Mouse (Mus musculus): Measurements from ENCODE around the gene Rasal2.

Rasal2 gene

DNA sequence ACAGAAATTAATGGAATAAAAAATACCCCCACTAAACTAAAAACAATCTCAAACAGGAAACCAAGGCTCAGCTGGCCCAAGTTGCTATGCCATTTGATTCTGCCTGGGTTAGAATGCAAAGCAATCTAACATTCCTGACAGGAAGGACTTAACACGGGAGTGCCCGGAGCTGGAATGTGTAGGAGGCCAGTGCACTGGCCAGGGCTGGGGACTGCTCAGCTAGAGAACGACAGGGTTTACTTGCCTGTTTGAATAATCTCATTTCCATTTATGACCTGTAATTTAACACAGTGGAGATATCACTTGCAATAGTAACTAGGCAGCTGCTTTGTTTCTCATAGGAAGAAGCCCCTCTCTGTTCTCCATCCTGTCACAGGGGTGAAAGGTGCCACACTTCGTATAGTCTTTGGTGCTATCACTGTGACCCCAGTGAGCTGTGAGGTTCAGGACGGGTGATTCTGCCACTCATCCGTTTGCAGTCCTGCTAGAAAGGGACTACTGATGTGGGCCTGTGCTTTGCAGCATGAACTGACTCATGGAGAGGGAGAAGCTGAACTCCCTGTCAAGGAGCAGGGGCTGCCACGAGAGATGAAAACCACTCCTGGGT lies 269.0 kb downstream of the Rasal2 start:
- DNase-seq (ENCODE audit: low read depth, low spot score), result no peak

GRCm38 (mm10) chr1:157141014-157141413 lies 271.4 kb downstream of the Rasal2 start:
- no peak for DNase-seq (ENCODE audit: low read depth, low spot score)

DNA sequence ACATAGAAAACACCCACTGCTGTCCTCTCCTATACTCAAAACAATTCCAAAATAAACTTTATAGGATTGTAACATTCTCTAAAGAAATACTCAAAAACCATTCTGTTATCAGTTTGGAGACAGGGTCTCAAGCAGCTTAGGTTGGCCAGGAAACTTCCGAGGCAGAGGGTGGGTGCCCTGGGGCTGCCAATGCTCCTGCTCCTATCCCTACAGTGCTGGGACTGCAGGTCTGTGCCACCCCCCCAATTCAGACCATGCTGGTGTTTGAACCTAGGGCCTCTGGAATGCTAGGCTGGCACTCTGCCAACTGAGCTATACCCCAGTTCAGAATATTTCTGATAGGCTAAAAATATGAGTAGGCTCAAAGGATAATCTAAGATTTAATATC lies 274.5 kb downstream of the Rasal2 start:
- DNase-seq (ENCODE audit: low read depth, low spot score), result no peak

DNA sequence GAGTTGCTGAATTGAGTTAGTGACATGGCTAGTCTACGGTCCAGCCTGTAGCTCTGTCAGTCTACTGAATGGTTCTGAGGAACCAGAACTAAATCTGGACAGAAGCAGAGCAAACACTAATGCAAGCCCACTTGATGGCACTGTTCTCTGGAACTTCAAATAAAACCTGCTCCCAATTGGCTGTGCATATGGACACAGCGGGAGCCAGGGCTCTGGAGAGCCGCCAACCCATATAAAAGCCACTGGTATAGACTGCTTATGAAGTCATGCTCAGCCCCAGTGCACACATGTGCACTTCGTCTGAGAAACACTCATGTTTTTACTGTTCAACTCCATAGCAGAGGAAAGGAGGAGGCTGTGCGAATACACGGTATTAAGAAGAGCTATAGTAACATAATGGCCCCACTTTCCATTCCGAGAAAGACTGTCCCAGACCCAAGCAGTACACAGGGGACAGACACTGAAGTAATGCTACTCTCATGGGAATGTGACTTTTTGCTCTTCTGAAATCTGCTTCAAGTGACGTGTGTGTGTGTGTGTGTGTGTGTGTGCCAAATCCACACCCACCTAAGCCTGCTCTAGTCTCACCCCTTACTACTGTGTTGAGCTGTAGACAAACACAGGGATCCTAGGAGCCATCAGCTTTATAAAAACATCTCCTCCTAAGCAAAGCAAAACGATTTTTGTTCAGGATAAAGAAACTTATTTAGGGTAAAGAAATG lies 275.1 kb downstream of the Rasal2 start:
- DNase-seq (ENCODE audit: low read depth, low spot score), result no peak

DNA sequence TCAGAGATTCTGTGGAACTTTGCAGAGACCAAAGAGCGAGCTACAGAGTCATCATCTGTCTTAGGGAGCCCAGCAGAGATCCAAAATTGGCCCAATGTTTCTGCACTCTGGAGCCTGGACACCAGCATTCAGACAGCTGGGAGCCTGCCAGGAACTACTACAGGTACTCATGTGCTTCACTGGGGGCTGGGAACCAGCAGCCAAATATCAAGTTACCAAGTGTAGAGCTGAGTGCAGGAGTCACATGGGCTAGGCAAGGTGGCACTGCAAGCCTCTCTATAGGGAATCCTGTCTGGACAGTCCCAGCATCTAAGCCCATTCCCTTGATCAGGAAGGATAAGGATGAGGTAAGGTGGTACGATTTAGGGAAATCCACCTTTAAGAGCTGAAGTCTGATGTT lies 284.2 kb downstream of the Rasal2 start:
- DNase-seq (ENCODE audit: low read depth, low spot score), result no peak

DNA sequence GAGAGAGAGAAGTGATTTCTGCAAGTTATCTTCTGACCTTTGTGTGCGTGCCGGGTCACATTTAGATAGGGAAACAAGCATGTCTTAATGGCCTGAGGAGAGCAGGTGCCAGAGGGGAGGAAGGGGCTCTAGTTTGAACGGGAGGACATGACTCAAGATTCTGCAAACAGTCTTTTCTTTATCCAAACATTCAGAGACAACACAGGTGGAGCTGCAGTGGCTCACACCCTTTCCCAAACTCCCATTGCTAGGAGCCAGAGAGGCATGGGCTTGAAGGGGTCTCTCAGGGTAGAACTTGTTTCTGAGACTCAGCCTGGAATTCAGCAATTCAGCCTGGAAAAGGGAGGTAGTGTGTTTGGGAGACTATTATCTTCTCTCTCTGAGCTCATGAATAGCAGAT lies 288.6 kb downstream of the Rasal2 start:
- DNase-seq (ENCODE audit: low read depth, low spot score), result no peak

- DNase-seq (ENCODE audit: low read depth, low spot score), result no peak
Measured at GRCm38 (mm10) chr1:157119168-157119567, 293.2 kb downstream of the Rasal2 start.

DNA sequence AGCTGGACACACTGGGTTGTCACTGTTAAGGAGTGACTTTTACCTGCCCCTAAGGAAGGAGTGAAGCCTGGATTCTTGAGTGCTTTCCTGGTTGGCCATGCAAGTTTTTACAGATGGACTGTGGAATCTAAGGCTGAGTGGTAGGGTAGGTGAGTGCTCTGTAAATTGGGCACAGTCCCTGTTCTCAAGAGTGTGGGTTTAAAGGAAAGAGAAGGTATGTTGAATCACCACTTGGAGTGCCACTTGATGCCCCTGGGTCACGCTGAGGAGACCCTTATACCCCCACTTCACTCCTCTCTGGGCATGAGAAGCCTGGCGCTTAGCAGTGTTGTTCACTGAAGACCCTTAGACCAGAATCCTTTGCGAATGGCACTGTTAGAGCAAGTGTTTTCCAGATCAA lies 295.0 kb downstream of the Rasal2 start:
- DNase-seq (ENCODE audit: low read depth, low spot score), result no peak

DNA sequence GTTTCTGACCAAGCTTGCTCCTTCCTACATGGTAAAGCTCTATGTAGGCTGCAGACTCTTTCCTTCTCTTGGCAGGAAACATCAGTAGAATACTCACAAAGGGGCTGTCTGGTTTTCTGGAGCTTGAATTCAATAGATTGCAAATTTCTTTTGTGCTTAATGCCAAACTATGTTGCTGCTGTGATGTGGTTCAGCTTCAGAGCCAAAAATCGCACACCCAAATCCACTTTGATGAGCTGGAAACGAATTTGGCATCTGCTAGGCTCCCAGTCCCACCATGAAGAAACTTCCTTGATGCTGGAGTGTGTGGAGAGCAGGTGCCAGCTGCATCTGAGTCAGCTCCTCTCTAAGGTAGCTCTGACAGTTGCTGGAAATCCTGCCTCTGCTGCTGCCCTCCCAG lies 297.9 kb downstream of the Rasal2 start:
- DNase-seq (ENCODE audit: low read depth, low spot score), result no peak

GRCm38 (mm10) chr1:157110287-157110835 lies 302.0 kb downstream of the Rasal2 start:
- DNase-seq (ENCODE audit: low read depth, low spot score), result no peak

GRCm38 (mm10) chr1:157108580-157108979 lies 303.8 kb downstream of the Rasal2 start, which contains the start of gene Tex35:
TSS of gene Tex35 (minus strand) at chr1:157108680.
- no peak for DNase-seq (ENCODE audit: low read depth, low spot score)

GRCm38 (mm10) chr1:157101122-157101865 lies 311.1 kb downstream of the Rasal2 start:
- no peak for DNase-seq (ENCODE audit: low read depth, low spot score)

DNA sequence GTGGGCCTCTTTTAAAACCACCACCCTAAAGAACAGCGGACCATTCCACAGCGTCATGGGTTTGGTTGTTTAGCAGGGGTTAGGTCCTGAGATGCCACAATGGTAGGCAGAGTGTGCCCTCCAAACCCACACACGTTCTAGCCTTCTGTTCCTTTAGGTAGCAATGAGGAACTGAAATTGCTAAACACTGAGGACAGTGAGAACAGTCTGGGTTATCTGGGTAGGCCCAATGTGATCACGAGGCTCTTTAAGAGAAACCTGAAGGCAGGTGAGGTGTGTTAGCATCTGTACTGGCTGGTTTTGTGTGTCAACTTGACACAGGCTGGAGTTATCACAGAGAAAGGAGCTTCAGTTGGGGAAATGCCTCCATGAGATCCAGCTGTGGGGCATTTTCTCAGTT lies 316.9 kb downstream of the Rasal2 start:
- DNase-seq (ENCODE audit: low read depth, low spot score), result no peak

DNA sequence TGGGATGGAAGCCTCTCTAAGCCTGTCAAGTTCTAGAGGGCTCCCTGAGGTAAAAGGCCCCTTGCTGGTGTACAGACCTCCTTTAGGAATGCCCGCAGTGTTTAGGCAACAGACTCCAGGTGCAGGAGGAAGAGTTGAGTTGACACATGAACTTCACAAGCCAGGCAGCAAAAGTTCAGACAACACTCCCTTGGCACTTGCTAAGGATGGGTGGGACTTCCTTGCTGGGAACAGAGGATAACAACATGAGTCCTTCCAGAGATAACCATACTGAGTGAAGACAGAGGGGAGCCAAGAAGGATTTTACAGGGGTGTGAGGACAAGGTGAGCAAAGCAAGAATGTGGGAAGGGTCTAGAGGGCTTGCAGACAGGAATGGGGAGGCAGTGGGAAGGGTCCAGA lies 319.8 kb downstream of the Rasal2 start:
- no peak for DNase-seq (ENCODE audit: low read depth, low spot score)

DNA sequence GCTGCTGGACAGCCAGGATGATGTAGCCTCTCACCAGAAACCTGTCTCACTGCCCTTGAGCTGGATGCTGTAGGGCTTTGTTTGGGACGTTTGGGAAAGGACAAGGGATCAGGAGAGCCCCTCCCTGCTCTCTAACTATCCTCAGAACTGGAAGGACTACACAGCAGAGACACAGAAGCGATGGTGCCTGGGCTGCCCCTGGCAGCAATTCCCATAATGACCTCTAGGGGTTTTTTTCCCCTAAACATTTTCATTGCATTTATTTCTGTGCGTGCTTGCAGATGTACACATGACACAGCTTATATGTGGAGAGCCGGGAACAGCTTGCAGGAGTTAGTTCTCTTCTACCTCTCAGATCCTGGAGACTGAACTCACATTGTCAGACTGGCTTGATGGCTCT lies 320.3 kb downstream of the Rasal2 start:
- no peak for DNase-seq (ENCODE audit: low read depth, low spot score)

GRCm38 (mm10) chr1:157090835-157091234 lies 321.6 kb downstream of the Rasal2 start:
- DNase-seq (ENCODE audit: low read depth, low spot score), result no peak

DNA sequence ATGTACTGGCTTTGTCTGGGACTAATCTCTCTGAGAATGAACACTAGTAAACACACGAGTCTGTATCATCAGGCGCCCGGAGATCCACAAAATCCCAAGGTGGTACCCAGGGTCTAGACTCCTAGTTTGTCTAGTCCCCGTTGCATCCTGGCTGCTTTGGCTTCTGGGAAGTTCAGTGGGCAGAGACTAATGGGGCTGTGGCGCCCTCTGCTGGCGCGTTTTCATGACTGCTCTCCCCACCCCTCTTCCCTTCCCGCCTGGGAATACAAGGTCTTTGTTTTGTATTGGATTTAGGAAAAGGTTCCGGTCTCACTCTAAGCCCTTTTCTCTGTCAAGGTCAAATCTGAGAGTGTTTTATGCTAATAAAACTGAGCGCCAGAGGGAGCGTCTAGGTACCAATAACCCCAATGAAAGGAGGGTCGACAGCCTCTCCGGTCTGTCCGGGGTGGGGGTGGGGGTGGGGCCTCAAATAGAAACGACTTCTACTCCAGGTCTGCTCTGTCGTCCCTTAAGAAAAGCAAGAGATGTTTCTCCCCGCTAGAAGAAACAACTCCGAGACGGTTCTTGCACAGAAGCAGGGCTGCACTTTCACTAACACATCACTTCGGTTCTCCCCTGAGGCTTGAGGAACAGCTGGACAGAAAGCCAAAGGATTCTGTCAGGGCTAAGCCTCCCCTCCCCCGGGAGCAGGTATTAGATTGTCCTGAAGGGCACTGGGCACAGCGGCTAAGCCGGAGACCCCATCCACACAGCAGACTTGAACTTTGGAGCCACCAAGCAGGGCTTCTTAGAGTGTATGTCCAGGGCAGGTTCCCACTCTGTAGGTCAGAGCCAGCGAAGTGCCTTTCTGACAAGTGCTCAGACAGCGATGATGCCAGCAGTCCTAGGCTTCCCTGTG lies 326.0 kb downstream of the Rasal2 start:
- peak; percentile 30 for DNase-seq (ENCODE audit: low read depth, low spot score)

Measured in retina, adult 2 months (tissue).